ENCODE assay signal across 8 mouse cellular contexts in the genomic region with DNA sequence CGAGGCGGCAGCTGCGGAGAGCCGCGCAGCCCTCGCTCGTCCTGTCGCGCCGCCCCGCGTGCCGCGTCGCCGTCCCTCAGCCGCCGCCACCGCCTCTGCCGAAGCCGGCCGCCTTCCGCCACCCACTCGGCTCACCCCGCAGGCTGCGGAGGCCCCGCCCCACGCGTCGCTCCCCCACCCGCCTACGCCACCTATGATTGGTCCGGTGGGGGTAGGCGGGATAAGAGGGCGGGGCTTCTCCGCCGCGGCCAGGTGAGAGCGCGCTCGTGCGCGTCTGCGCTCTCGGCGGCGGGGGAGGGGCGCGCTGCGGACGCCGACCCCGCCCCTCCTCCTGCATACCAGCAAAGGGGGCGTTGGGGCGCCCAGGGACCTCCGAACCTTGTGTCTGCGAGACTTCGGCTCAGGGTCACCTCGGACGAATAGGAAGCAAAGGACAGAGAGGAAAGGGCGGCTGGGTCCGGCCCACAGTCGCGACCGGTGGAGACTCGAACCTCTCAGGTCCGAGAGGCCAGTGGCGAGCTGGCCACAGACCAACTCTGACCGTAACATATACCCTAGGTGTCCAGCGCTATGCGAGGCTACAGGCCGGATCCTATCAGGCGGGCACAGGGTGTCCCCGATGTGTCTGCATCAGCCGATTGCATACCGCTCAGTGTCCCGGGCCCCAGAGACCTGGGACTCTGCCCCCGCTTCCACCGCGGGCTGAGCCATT. TPM values are rescaled to one million over a fixed set of nuclear protein-coding genes. Genes with fewer than 3 reads are reported as not detected.
DNase-seq lines count a peak whose midpoint lies in the region; ATAC-seq and TF ChIP-seq lines count a peak whose summit lies in the region.

A gene (minus strand): TSS at position 141 of the 712 bp plus-strand sequence.

- H3ac ChIP-seq in myocyte (ENCODE audit: control insufficient read depth, insufficient read length): peak within 1 kb of the TSS; percentile 84

- H3K4me1 ChIP-seq in forebrain, embryonic 10.5 days: peaks cover 21% of the 10 kb centered on the region
- H3K4me1 ChIP-seq in heart, embryonic 14.5 days (ENCODE audit: control insufficient read depth in 2 of 2, insufficient read depth in 2 of 2, low read length in 2 of 2): peaks cover 5 to 9% of the 10 kb centered on the region in 2 experiments; a peak in 2 of 4 replicates
- H3K4me1 ChIP-seq in liver, embryonic 11.5 days (replicated peaks; ENCODE audit: control insufficient read depth, insufficient read depth, low read length): peaks cover 20% of the 10 kb centered on the region

- no peaks in the 10 kb centered on the region for H3K9me3 ChIP-seq in forebrain, embryonic 10.5 days
- H3K9me3 ChIP-seq in heart, embryonic 14.5 days (ENCODE audit: control insufficient read depth, low read length): no peaks in the 10 kb centered on the region
- H3K9me3 ChIP-seq in liver, embryonic 11.5 days (ENCODE audit: control insufficient read depth, low read length): no peaks in the 10 kb centered on the region

- peak within 1 kb of the TSS; percentile 91 for H3K4me2 ChIP-seq in heart, embryonic 14.5 days (ENCODE audit: low read length)
- H3K4me2 ChIP-seq in liver, embryonic 11.5 days: peak within 1 kb of the TSS; percentile 92
- H3K4me2 ChIP-seq in myocyte (ENCODE audit: low read depth): peak within 1 kb of the TSS; percentile 96

- H3K4me3 ChIP-seq in forebrain, embryonic 10.5 days: peak within 1 kb of the TSS; percentile 88
- H3K4me3 ChIP-seq in heart, embryonic 14.5 days (ENCODE audit: control insufficient read depth in 1 of 2, insufficient read depth in 1 of 2, low read depth in 1 of 2, low read length in 2 of 2): peak within 1 kb of the TSS; percentile 78
- peak within 1 kb of the TSS; percentile 81 for H3K4me3 ChIP-seq in liver, embryonic 11.5 days (ENCODE audit: low read depth, low read length)
- peak within 1 kb of the TSS; percentile 32 for H3K4me3 ChIP-seq in myocyte

- H3K79me2 ChIP-seq in myocyte (ENCODE audit: control insufficient read depth, insufficient read depth): peaks cover 10% of the 10 kb centered on the region

- peak within 1 kb of the TSS; percentile 79 for H3K27ac ChIP-seq in forebrain, embryonic 10.5 days
- H3K27ac ChIP-seq in heart, embryonic 14.5 days (replicated peaks in 1 of 2; ENCODE audit: control insufficient read depth in 1 of 2, insufficient read depth in 1 of 2, low read depth in 2 of 2, low read length in 2 of 2): peak within 1 kb of the TSS; percentile 48 to 88
- H3K27ac ChIP-seq in liver, embryonic 11.5 days (ENCODE audit: low read depth, low read length): peak within 1 kb of the TSS; percentile 88

- peak within 1 kb of the TSS; percentile 92 for H3K9ac ChIP-seq in heart, embryonic 14.5 days (ENCODE audit: low read length)
- peak within 1 kb of the TSS; percentile 79 for H3K9ac ChIP-seq in liver, embryonic 11.5 days (ENCODE audit: low read depth, low read length)

- ATAC-seq in CD4-positive, CD25-positive, alpha-beta regulatory T cell, adult 4 months: peak; percentile 81
- peak; percentile 95 for ATAC-seq in heart, embryonic 14.5 days (ENCODE audit: insufficient number of reproducible peaks, insufficient read depth, low FRiP score, low read depth)
- peak; percentile 94 for ATAC-seq in liver, embryonic 11.5 days (replicated peaks; ENCODE audit: low FRiP score)

- peak; percentile 85 for DNase-seq in c-Kit-negative CD71-positive TER-119-positive erythroid progenitor cells, embryonic 14.5 days (ENCODE audit: low read depth, low spot score)
- DNase-seq in forebrain, embryonic 10.5 days (ENCODE audit: extremely low spot score, low spot score): peak; percentile 85
- DNase-seq in kidney, postnatal 10 days: peak; percentile 97
- DNase-seq in liver, embryonic 11.5 days (ENCODE audit: low spot score): peak; percentile 89
- peak; percentile 95 to 97 for DNase-seq in spleen, postnatal 4 days (ENCODE audit: low spot score in 2 of 2)

- peaks cover 76% of the 10 kb centered on the region for H3K27me3 ChIP-seq in forebrain, embryonic 10.5 days (ENCODE audit: poor library complexity, severe bottlenecking)
- H3K27me3 ChIP-seq in heart, embryonic 14.5 days (ENCODE audit: control insufficient read depth, insufficient read depth, low read length): no peaks in the 10 kb centered on the region
- H3K27me3 ChIP-seq in liver, embryonic 11.5 days (replicated peaks; ENCODE audit: control insufficient read depth, insufficient read depth, low read length): peaks cover 6% of the 10 kb centered on the region; the same call in 1 of the 2 replicates
- no peaks in the 10 kb centered on the region for H3K27me3 ChIP-seq in myocyte (ENCODE audit: control insufficient read depth, insufficient read depth, insufficient read length)

- no peaks in the 10 kb centered on the region for H3K36me3 ChIP-seq in forebrain, embryonic 10.5 days (replicated peaks)
- H3K36me3 ChIP-seq in heart, embryonic 14.5 days (ENCODE audit: control insufficient read depth, insufficient read depth, low read length): no peaks in the 10 kb centered on the region
- H3K36me3 ChIP-seq in liver, embryonic 11.5 days (ENCODE audit: control insufficient read depth, insufficient read depth, low read length): no peaks in the 10 kb centered on the region
- H3K36me3 ChIP-seq in myocyte (ENCODE audit: control insufficient read depth, insufficient read depth): no peaks in the 10 kb centered on the region

- under 1% methylated on average over 79 of the region's 80 CpGs for WGBS in forebrain, embryonic 10.5 days
- under 1% methylated on average over 77 of the region's 80 CpGs for WGBS in heart, embryonic 14.5 days
- WGBS in liver, embryonic 11.5 days: under 1% methylated on average over 77 of the region's 80 CpGs

- peak; percentile 88 for TF ChIP-seq POLR2A in myocyte (IDR thresholded peaks at IDR 0.05; ENCODE audit: insufficient read length, low read depth)

TF ChIP-seq in myocyte, 11 proteins besides CTCF, POLR2A, EP300 and RAD21:
- TF ChIP-seq USF1 (IDR thresholded peaks at IDR 0.05; ENCODE audit: low read depth) (no peak), MYOD1 (IDR thresholded peaks at IDR 0.05; ENCODE audit: control insufficient read depth in 1 of 3, insufficient read length in 2 of 3, low read depth in 2 of 3) (peak in 2 of 3 experiments; percentile 10 to 38), MAX (IDR thresholded peaks at IDR 0.05; ENCODE audit: low read depth) (no peak), MYOG (IDR thresholded peaks at IDR 0.05; ENCODE audit: control insufficient read depth in 1 of 3, insufficient read depth in 1 of 3, insufficient read length in 2 of 3, low read depth in 2 of 3) (peak in 1 of 3 experiments; percentile 24), SRF (IDR thresholded peaks at IDR 0.05; ENCODE audit: control insufficient read depth, insufficient read length, low read depth) (no peak), REST (IDR thresholded peaks at IDR 0.05; ENCODE audit: insufficient read depth, insufficient read length) (no peak), TCF3 (IDR thresholded peaks at IDR 0.05; ENCODE audit: insufficient read length, low read depth) (no peak), POLR2AphosphoS2 (IDR thresholded peaks at IDR 0.05; ENCODE audit: insufficient read length, low read depth) (peak; percentile 83), CEBPB (IDR thresholded peaks at IDR 0.05; ENCODE audit: insufficient read depth, poor library complexity, severe bottlenecking) (no peak)
TF ChIP-seq in myocyte: peak in this region for 3.

RNA-seq across cellular contexts. Expression of the gene that starts here (rescaled TPM):
- polyA plus RNA-seq in CD4-positive, CD25-positive, alpha-beta regulatory T cell, adult 4 months (2017; shearing (Covaris generic)): 10 to 100 TPM; 10.7 to 15.1 TPM
- polyA plus RNA-seq in forebrain, embryonic 10.5 days (2016; fragmentation: Nextera tagmentation; extraction: Ambion mirVana): 2.9 and 3.1 TPM in 2 replicates
- 15.4 and 15.5 TPM in 2 replicates for polyA plus RNA-seq in heart, embryonic 14.5 days (2014; fragmentation: Nextera tagmentation; extraction: Ambion mirVana)
- polyA plus RNA-seq in liver, embryonic 11.5 days (2014; fragmentation: Nextera tagmentation; extraction: Ambion mirVana): 10.8 TPM in 2 replicates
- polyA plus RNA-seq in myocyte (2012; fragmentation: generic; extraction: Trizol): 7.4 TPM

Comparison
In these comparisons a context has a peak if more than half of its experiments do, and no peak if none do; other contexts are left out.
1. Peak in every context shown above with its lines: DNase-seq, ATAC-seq, H3K4me3 ChIP-seq and H3K27ac ChIP-seq.
2. H3K4me3 ChIP-seq: peak in every context shown above with its lines; median percentile 88 in forebrain, embryonic 10.5 days; 81 in liver, embryonic 11.5 days; 78 in heart, embryonic 14.5 days; 32 in myocyte.